Mouse (Mus musculus) embryonic facial prominence, embryonic 12.5 days (tissue): ENCODE measurements around the gene Ly6g5c. TPM values are rescaled to one million over a fixed set of nuclear protein-coding genes. Genes with fewer than 3 reads are reported as not detected.

Experiments used
- ATAC-seq: fragments of 200-750 bp; cut with Nextera tagmentation; 2 replicates; pipeline ENCODE4 v1.8.0; 2017; ENCODE audit not compliant: insufficient number of reproducible peaks, insufficient read depth, low FRiP score, low TSS enrichment
- H3K27ac ChIP-seq: fragments of 300-500 bp; sonication (generic); 2 replicates; pipeline ENCODE4 v1.5.1; 2016; ENCODE audit warnings: mild to moderate bottlenecking
- H3K27me3 ChIP-seq: fragments of 300-500 bp; sonication (generic); 2 replicates; pipeline ENCODE4 v1.6.1; 2016; ENCODE audit warnings: mild to moderate bottlenecking, moderate library complexity
- H3K36me3 ChIP-seq: fragments of 300-500 bp; sonication (generic); 2 replicates; pipeline ENCODE4 v1.6.1; 2016; ENCODE audit warnings: mild to moderate bottlenecking
- H3K4me1 ChIP-seq: fragments of 300-500 bp; sonication (generic); 2 replicates; pipeline ENCODE4 v1.6.1; 2016
- H3K4me2 ChIP-seq: fragments of 300-500 bp; sonication (generic); replicated peaks from 2 replicates; pipeline ENCODE4 v1.6.1; 2016; ENCODE audit warnings: mild to moderate bottlenecking, moderate library complexity
- H3K4me3 ChIP-seq: fragments of 300-500 bp; sonication (generic); 2 replicates; pipeline ENCODE4 v1.5.1; 2016; ENCODE audit warnings: mild to moderate bottlenecking
- H3K9ac ChIP-seq: fragments of 300-500 bp; sonication (generic); 2 replicates; pipeline ENCODE4 v1.6.1; 2016; ENCODE audit warnings: mild to moderate bottlenecking, moderate library complexity
- H3K9me3 ChIP-seq: fragments of 300-500 bp; sonication (generic); 2 replicates; pipeline ENCODE4 v1.6.1; 2016; ENCODE audit warnings: mild to moderate bottlenecking, moderate library complexity
- WGBS: fragments of 180-500 bp; shearing (Covaris S2); methylation state at CpG from one replicate; pipeline ENCODE4 v1.1.7; 2016; 5-methylcytosine and 5-hydroxymethylcytosine counted together
- polyA plus RNA-seq: library from polyadenylated mRNA; unstranded; fragments of >200 nt; fragmentation: Nextera tagmentation; extraction: Ambion mirVana; gene quantifications from 2 replicates; pipeline ENCODE4 v1.2.1, GENCODE M21; 2016

The Ly6g5c gene
- polyA plus RNA-seq, 1 experiment from 2014 or later, result not detected

DNA sequence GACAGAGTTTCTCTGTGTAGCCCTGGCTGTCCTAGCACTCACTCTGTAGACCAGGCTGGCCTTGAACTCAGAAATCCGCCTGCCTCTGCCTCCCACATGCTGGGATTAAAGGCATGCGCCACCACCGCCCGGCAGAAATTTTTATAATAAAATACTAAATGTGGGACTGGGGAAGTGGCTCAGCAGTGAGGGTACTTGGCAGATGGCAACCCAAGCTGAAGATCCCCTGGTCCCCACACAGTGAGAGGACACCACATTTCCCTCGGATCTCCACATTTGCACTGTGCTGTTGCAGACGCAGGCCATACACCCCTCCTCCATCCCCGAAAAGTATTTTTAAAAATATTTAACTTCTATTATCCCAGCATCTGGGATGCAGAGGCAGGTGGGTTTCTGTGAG is 25.4 kb downstream of the Ly6g5c start:
- WGBS, result 94% methylated on average over 7 of the region's 7 CpGs
- Histone ChIP-seq H3K9ac (no peak overlapping the region), H3K9me3 (no peaks in the 10 kb centered on the region), H3K4me1 (peaks cover 18% of the 10 kb centered on the region), H3K27ac (no peak overlapping the region), H3K27me3 (no peaks in the 10 kb centered on the region), H3K4me2 (no peak overlapping the region), H3K4me3 (no peak overlapping the region), H3K36me3 (peaks cover 21% of the 10 kb centered on the region)
- ATAC-seq, result no peak

DNA sequence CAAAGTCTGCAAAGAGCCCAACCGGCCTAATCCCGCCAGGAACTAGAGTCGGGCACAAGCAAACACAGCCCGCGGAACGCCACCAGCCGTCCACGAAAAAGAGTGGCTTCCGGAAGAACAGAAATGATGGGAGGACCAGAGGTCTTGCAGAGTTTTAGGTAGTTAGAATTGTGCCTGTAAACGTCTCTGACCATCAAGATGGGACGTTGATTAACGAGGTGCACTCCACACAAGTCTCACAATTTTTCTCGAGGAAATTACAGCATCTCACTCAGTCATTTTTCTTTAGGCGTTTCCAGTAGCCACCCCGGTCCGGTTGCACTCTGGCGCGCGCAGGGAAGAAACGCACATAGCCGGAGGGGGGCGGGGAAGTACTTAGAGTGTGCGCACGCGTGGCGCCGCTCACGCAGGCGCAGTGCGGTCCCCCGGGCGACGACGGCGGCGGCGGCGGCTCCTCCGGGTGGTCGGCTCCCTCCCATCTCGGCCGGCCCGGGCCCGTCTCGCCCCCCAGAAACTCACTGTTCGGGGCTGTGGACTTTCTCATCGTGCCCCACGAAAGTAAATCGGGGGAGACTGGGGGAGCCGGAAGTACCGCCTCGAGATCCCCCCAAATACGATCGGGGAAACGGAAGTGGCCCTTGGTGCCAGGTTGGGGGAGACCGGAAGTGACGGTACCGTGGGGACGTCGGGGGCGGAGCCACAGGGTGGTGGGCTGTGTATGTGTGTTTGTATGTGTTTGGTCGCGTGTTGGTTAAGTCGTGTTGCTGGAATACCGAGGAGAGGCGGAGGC is 26.9 kb downstream of the Ly6g5c start, which contains the start of gene Bag6:
Gene Bag6 (plus strand): TSS at position 378 of the 790 bp plus-strand sequence.
- H3K4me2 ChIP-seq, result peak within 1 kb of the TSS; percentile 90
- H3K4me3 ChIP-seq, result peak within 1 kb of the TSS; percentile 81
- H3K9me3 ChIP-seq, result no peaks in the 10 kb centered on the region
- peak; percentile 89 for ATAC-seq
- peak within 1 kb of the TSS; percentile 77 for H3K9ac ChIP-seq
- under 1% methylated on average over 66 of the region's 66 CpGs for WGBS
- H3K27me3 ChIP-seq, result no peaks in the 10 kb centered on the region
- peaks cover 27% of the 10 kb centered on the region for H3K36me3 ChIP-seq
- H3K27ac ChIP-seq, result peak within 1 kb of the TSS; percentile 92
- H3K4me1 ChIP-seq, result peaks cover 14% of the 10 kb centered on the region

DNA sequence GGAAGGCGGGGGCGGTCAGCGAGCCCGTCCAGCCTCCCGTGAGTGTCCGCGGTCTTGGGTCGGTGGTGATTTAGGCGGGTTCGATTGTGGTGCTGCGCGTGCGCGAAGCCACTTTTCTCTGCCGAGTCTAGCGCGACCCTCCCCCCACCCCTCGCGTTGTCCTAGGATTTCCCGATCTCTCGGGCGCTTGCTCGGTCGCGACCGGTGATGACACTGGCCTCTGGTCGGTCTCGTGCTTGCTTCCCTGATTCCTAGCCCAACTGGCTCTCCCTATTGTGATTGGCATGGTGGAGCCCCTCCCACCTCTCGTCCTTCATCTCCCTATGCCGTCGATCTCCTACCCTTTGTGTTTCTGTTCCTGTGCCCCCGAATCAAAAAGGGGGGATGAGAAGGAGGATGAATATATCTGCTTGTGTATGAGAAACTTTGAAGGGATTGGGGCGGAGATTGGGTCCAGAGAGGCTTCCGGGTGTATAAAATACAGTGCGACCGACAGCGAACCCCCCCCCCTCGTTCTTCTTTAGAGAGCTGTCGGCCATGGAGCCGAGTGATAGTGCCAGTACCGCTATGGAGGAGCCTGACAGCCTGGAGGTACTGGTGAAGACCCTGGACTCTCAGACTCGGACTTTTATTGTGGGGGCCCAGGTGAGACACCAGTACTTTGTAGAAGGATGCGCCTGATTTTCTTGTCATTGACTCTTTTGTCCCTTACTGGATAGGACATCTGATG is 27.7 kb downstream of the Ly6g5c start:
- Histone ChIP-seq H3K36me3 (peaks cover 30% of the 10 kb centered on the region), H3K4me3 (peak overlapping the region; percentile 81), H3K27me3 (no peaks in the 10 kb centered on the region), H3K4me2 (peak overlapping the region; percentile 90), H3K9me3 (no peaks in the 10 kb centered on the region), H3K9ac (peak overlapping the region; percentile 77), H3K27ac (peak overlapping the region; percentile 92), H3K4me1 (peaks cover 14% of the 10 kb centered on the region)
- ATAC-seq, result peak; percentile 44
- WGBS, result under 1% methylated on average over 43 of the region's 43 CpGs

DNA sequence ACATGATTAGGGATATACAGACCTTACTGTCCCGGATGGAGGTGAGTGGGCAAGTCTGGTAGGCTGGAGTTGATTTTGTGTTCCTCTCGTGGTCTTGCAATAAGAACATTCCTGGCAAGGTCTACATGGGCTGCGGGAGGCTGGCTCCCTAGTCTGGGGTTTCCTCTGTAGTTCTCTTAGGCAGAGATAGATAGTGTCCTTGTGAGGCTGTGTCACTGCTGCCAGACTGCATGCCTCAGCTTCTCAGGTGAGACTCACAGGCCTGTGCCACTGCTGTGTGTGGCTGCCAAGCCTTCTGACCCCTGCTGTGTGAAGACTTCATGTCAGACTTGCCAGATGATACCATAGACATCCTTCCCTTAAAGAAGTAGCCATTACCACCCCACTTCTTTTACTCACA is 31.2 kb downstream of the Ly6g5c start:
- Histone ChIP-seq H3K9ac (no peak overlapping the region), H3K4me3 (no peak overlapping the region), H3K36me3 (peaks cover 65% of the 10 kb centered on the region), H3K9me3 (no peaks in the 10 kb centered on the region), H3K27ac (no peak overlapping the region), H3K4me1 (peaks cover 14% of the 10 kb centered on the region), H3K4me2 (no peak overlapping the region), H3K27me3 (no peaks in the 10 kb centered on the region)
- ATAC-seq, result no peak
- WGBS, result 95% methylated on average over 3 of the region's 3 CpGs

DNA sequence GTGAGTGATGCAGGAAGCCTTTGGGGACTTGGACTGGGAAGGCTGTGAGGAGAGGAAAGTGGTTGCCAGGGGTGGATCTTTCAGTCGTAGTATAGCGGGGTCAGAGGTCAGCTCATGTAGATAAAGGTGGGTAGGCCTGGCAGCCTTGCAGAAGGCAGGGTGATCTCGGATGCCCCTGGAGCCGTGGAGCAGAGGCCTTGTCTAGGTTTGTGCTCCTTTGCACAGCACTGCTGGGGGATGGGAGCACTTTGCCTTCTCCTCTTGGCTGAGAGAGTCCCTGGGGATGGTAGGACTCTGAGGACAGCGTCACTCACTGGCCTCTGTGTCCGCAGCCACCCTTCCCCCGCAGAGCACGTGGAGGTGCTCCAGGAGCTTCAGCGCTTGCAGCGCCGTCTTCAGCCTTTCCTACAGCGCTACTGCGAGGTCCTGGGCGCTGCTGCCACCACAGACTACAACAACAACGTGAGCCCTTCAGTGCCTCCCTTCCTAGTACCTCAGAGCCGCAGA is 32.5 kb downstream of the Ly6g5c start:
- Histone ChIP-seq H3K9ac (no peak overlapping the region), H3K27me3 (no peaks in the 10 kb centered on the region), H3K4me1 (peaks cover 14% of the 10 kb centered on the region), H3K4me3 (no peak overlapping the region), H3K9me3 (no peaks in the 10 kb centered on the region), H3K27ac (no peak overlapping the region), H3K4me2 (no peak overlapping the region), H3K36me3 (peaks cover 78% of the 10 kb centered on the region)
- ATAC-seq, result no peak
- WGBS, result 80% methylated on average over 16 of the region's 16 CpGs

DNA sequence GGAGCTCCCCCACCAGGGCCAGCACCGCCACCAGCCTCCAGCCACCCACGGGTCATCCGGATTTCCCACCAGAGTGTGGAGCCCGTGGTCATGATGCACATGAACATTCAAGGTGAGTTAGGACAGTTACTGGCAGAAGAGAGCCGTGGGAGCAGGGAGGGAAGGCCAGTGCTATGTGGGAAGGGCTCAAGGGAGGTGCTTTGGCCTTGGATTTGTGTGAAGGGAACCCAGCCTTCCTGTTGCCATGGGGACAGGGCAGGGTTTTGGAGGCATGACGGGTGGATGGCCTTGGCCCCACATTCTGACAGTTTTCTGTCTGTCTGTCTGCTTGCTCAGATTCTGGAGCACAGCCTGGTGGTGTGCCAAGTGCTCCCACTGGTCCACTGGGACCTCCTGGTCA is 33.9 kb downstream of the Ly6g5c start:
- Histone ChIP-seq H3K4me3 (no peak overlapping the region), H3K36me3 (peaks cover 92% of the 10 kb centered on the region), H3K27me3 (no peaks in the 10 kb centered on the region), H3K9me3 (no peaks in the 10 kb centered on the region), H3K4me2 (no peak overlapping the region), H3K9ac (no peak overlapping the region), H3K27ac (no peak overlapping the region), H3K4me1 (peaks cover 6% of the 10 kb centered on the region)
- ATAC-seq, result no peak
- 95% methylated on average over 6 of the region's 6 CpGs for WGBS

DNA sequence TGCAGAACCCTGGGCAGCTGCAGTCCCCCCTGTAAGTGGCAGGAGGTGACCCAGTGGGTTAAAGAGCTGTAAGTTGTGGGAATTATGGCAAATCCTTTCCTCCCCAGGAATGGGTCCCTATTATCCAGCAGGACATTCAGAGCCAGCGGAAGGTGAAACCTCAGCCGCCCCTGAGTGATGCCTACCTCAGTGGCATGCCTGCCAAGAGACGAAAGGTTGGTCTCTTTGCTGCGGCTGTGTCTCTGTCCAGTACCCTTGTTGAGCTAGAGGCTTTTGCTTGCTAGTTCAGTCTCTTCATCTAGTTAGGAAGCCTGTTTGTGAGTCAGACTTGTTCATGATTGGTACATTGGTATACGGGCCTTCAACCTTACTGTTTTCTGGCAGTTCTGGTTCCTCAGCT is 38.1 kb downstream of the Ly6g5c start:
- 84% methylated on average over 5 of the region's 5 CpGs for WGBS
- no peak overlapping the region for H3K9ac ChIP-seq
- H3K9me3 ChIP-seq, result no peaks in the 10 kb centered on the region
- H3K27me3 ChIP-seq, result no peaks in the 10 kb centered on the region
- ATAC-seq, result no peak
- no peak overlapping the region for H3K4me2 ChIP-seq
- no peak overlapping the region for H3K27ac ChIP-seq
- peaks cover 93% of the 10 kb centered on the region for H3K36me3 ChIP-seq
- H3K4me1 ChIP-seq, result no peaks in the 10 kb centered on the region
- H3K4me3 ChIP-seq, result no peak overlapping the region

DNA sequence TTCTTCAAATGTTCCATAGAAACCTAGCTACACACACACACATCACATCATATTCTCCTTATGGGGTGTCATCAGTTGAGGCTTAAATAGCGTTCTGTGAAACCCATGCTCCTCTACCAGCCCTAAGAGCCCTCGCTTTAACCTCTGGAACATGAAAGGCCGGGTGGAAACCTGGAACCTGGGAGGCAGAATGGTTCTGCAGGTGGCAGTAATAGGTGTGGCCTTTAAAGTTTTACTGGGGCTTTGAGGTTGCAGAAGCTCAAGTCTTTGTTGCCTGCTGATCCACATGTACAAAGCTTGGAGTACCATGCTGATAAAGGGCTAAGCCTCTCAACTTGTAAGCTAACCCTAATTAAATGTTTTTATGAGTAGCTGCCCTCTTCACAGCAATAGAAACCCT is 39.3 kb downstream of the Ly6g5c start:
- Histone ChIP-seq H3K27ac (no peak overlapping the region), H3K9ac (no peak overlapping the region), H3K4me2 (no peak overlapping the region), H3K4me3 (no peak overlapping the region), H3K9me3 (no peaks in the 10 kb centered on the region), H3K4me1 (no peaks in the 10 kb centered on the region), H3K27me3 (no peaks in the 10 kb centered on the region), H3K36me3 (peaks cover 93% of the 10 kb centered on the region)
- ATAC-seq, result no peak
- WGBS, result 70% methylated on average over 3 of the region's 3 CpGs

DNA sequence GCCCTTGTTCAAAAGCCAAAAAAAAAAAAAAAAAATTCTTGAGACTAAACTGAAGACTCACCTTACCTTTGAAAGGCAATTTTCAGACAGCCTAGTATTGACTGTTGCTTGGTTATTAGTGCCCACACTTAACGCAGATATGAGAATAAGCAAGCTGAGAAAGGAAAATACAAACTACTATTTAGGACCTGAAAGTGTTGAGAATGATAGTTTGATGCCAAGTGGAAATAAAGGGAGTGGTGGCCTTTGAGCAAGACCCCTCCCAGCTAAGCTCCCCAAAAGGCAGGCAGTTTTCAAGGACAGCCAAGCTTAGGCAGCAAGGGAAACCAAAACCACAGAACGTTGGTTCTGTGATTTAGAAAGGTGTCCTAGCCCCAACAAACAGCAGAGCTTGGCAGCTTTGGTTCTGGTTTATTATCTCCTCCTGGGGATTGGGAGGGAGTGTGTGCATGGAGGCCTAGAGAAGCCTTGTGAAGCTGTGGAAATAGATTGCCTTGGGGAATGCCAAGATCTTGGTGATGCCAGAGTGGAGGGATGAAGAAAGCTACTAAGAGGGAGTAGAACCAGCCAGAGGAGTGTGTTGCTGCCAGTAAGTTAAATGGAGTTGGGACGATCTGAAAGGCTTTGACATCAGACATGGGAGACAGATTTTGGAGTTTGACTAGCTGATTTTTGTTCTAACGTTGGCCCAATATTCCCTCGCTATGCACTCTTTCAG is 40.0 kb downstream of the Ly6g5c start:
- Histone ChIP-seq H3K4me3 (no peak overlapping the region), H3K27me3 (no peaks in the 10 kb centered on the region), H3K36me3 (peaks cover 93% of the 10 kb centered on the region), H3K4me1 (no peaks in the 10 kb centered on the region), H3K4me2 (no peak overlapping the region), H3K27ac (no peak overlapping the region), H3K9me3 (no peaks in the 10 kb centered on the region), H3K9ac (no peak overlapping the region)
- WGBS, result 70% methylated on average over 5 of the region's 5 CpGs
- no peak for ATAC-seq

DNA sequence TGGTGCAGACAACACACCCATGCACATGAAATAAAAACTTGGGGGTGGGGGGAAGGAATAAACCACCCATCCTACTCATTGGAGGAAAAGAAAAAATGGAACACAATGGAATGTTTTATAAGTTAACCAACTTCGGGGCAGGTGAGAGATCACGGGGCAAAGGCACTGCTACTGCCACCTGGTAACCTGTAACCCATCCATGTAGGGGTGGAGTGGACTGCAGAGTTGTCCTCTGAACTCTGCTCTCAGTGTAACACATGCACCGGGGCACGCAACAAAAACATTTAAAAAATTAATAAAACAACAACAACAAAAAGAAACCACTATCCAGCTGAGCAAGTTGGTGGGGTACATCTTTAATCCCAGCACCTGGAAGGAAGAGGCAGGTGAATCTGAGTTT is 44.0 kb downstream of the Ly6g5c start:
- Histone ChIP-seq H3K27ac (no peak overlapping the region), H3K9me3 (no peaks in the 10 kb centered on the region), H3K4me3 (no peak overlapping the region), H3K4me1 (peaks cover 12% of the 10 kb centered on the region), H3K36me3 (peaks cover 93% of the 10 kb centered on the region), H3K9ac (no peak overlapping the region), H3K4me2 (no peak overlapping the region), H3K27me3 (no peaks in the 10 kb centered on the region)
- ATAC-seq, result no peak
- 92% methylated on average over 4 of the region's 4 CpGs for WGBS

DNA sequence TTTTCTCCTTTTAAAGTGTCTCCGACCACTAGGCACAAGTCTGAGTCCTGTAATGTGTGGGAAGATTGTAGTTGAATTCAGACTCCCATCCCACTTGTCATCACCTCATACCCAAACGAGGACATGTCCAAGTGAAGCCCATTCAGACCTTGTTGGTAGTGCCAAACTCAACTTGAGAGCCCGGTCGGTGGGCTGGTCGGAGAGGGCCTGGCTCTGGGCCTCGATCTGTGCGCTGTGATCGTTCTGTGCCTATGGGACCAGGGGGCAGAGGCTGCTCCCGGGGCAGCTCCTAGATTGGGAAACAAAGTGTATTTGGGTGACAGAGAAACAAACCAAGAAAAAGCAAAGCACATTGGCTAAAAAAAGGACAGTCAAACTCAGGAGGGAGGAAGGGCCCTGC is 45.0 kb downstream of the Ly6g5c start:
- no peak overlapping the region for H3K4me3 ChIP-seq
- 94% methylated on average over 9 of the region's 9 CpGs for WGBS
- ATAC-seq, result no peak
- peaks cover 12% of the 10 kb centered on the region for H3K4me1 ChIP-seq
- no peaks in the 10 kb centered on the region for H3K9me3 ChIP-seq
- H3K27ac ChIP-seq, result no peak overlapping the region
- peaks cover 97% of the 10 kb centered on the region for H3K36me3 ChIP-seq
- no peak overlapping the region for H3K9ac ChIP-seq
- H3K27me3 ChIP-seq, result no peaks in the 10 kb centered on the region
- H3K4me2 ChIP-seq, result no peak overlapping the region
